Mouse (Mus musculus) cerebellum, adult 2 months (tissue): ENCODE data around the gene Plxna2. TPM values are rescaled to one million over a fixed set of nuclear protein-coding genes. Genes with fewer than 3 reads are reported as not detected.

Experiments used
- DNase-seq, 2 experiments: peaks; one replicate each; pipeline ENCODE4 v3.0.0; 2021
- H3K27ac ChIP-seq: fragments of 200-500 bp; 2 replicates; pipeline ENCODE4 v1.5.1; 2012; ENCODE audit warnings: low read length, control low read depth, inconsistent platforms; ENCODE audit not compliant: insufficient read depth
- H3K27me3 ChIP-seq: fragments of 200-500 bp; 2 replicates; pipeline ENCODE4 v1.6.1; 2012; ENCODE audit warnings: inconsistent platforms, mild to moderate bottlenecking, low read length, moderate library complexity; ENCODE audit not compliant: control insufficient read depth, insufficient read depth
- H3K4me1 ChIP-seq: fragments of 200-500 bp; 2 replicates; pipeline ENCODE4 v1.6.1; 2011; ENCODE audit warnings: low read length; ENCODE audit not compliant: control insufficient read depth, insufficient read depth
- H3K4me3 ChIP-seq: fragments of 200-500 bp; replicated peaks from 2 replicates; pipeline ENCODE3; 2011; ENCODE audit warnings: mild to moderate bottlenecking, low read depth, low read length, control low read depth; ENCODE audit not compliant: insufficient read depth
- CTCF ChIP-seq: fragments of 200-500 bp; IDR thresholded peaks from 2 replicates; pipeline ENCODE4 v1.5.1; 2011; ENCODE audit warnings: low read depth, mild to moderate bottlenecking, control low read depth, low read length, moderate library complexity, borderline replicate concordance; ENCODE audit not compliant: insufficient read depth
- POLR2A ChIP-seq: fragments of 200-500 bp; IDR thresholded peaks from 2 replicates; pipeline ENCODE4 v1.6.1; 2011; ENCODE audit warnings: low read length, control low read depth, borderline replicate concordance; ENCODE audit not compliant: insufficient read depth
- WGBS: fragments of 180-500 bp; shearing (Covaris S2); methylation state at CpG from one replicate; pipeline ENCODE4 v1.1.7; 2018; 5-methylcytosine and 5-hydroxymethylcytosine counted together
- polyA plus RNA-seq: library from polyadenylated mRNA; depleted of rRNA; stranded (reverse); fragments of >200 nt; gene quantifications from 2 replicates; pipeline ENCODE4 v1.2.3, GENCODE M21; 2012

Plxna2 gene
- polyA plus RNA-seq, 1 experiment, result 18.0 TPM

DNA sequence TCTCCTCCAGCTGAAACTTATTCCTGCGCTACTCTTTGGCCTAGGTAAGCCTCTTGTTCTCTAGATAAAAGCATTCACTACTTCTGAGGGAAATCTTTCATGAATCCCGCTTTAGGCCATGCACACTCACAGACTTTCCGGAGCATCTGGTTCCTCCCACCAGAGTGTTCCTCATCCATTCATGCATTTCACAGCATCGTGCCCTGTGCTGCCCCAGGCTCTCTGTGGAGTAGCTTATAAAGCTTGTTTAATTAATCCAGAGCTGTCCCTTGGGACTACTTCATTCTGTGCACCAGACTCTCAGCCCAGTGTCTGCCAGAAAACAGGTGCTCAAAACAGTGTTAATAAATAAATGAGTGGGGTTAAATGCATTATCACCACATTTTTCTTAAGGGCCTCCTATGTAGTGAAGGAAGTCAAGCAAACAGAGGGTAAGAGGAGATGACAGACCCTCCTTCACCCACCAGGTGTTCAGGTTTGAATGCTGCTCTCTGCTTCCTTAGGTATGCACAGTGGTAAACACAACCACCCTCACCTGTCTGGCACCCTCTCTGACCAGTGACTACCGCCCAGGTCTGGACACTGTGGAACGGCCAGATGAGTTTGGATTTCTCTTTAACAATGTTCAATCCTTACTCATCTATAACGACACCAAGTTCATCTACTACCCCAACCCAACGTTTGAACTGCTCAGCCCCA is 175.4 kb downstream of the Plxna2 start:
- Histone ChIP-seq H3K4me1 (no peaks in the 10 kb centered on the region), H3K27ac (no peak overlapping the region), H3K27me3 (no peaks in the 10 kb centered on the region), H3K4me3 (no peak overlapping the region)
- no peak for TF ChIP-seq CTCF
- no peak for TF ChIP-seq POLR2A
- 74% methylated on average over 8 of the region's 8 CpGs for WGBS
- DNase-seq, result no peak

DNA sequence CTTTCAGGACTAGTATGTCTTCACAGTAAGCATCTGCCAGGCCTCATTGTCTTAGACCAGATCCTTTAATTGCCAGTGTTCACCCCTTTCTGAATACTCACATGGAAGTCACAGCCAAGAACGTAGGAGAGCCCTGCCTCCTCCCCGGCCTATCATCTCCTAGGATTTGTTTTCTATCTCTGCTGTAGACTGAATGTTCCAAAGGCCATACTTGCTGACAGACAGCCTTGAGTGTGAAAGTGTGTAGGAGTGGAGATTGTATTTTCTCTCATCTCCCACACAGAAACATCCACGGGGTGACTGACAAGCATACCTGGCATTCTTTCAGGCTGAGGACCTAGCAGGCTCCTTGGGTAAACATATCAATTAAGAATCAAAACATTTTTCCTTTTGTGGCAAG is 177.3 kb downstream of the Plxna2 start:
- WGBS, result 81% methylated on average over 3 of the region's 3 CpGs
- no peak for DNase-seq
- TF ChIP-seq CTCF, result no peak
- TF ChIP-seq POLR2A, result no peak

DNA sequence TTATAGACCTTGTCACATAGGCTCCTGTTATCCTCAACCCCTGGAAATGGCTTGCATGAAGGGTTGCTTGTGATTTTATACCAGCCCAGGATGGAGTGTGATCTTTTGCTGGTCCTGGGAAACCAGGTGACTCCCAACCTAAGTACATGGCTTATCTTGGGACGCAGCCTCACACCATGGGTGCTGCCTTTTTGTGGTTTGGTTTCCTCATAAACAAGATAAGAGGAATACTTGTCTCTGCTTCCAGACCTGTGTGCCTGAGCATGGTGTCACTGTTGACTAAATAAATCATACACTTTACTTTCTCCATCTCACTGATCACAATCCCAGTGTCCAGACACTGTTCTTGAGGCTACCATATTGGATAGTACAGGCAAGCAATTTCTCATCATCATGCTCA is 179.8 kb downstream of the Plxna2 start:
- WGBS, result 95% methylated on average over 1 of the region's 1 CpGs

More for the DNA sequence above, 177.3 kb downstream of the Plxna2 start:
- Histone ChIP-seq H3K27me3 (no peaks in the 10 kb centered on the region), H3K27ac (no peak overlapping the region), H3K4me1 (no peaks in the 10 kb centered on the region), H3K4me3 (no peak overlapping the region)

DNA sequence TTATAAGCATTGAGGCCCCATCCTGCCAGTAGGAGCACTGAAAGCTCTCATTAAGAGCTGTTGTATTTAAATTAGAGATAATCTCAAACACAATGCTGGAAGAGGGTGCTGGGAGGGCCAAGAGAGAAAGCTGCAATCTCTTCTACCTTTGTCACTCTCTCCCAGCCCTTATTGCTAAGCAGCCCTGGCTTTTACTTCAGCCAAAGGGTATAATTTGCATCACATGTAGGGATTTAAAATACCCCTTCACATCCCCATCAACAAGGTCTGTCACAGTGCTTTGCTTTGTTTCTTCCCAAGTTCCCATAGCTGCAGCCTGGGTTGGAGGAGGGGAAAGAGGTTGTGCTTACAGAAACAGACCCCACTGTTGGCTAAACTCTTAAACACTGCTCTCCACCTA is 180.5 kb downstream of the Plxna2 start:
- no peak for DNase-seq
- Histone ChIP-seq H3K27me3 (no peaks in the 10 kb centered on the region), H3K4me1 (no peaks in the 10 kb centered on the region), H3K27ac (no peak overlapping the region), H3K4me3 (no peak overlapping the region)
- TF ChIP-seq CTCF (no peak), POLR2A (no peak)

More for the DNA sequence above, 179.8 kb downstream of the Plxna2 start:
- H3K27ac ChIP-seq, result no peak overlapping the region
- no peaks in the 10 kb centered on the region for H3K4me1 ChIP-seq
- no peak overlapping the region for H3K4me3 ChIP-seq
- TF ChIP-seq CTCF (no peak), POLR2A (no peak)
- no peak for DNase-seq
- no peaks in the 10 kb centered on the region for H3K27me3 ChIP-seq

GRCm38 (mm10) chr1:194808261-194808660 is 190.2 kb downstream of the Plxna2 start:
- Histone ChIP-seq H3K4me1 (no peaks in the 10 kb centered on the region; the same call in 1 of the 2 replicates), H3K4me3 (no peak overlapping the region), H3K27me3 (no peaks in the 10 kb centered on the region), H3K27ac (no peak overlapping the region)
- TF ChIP-seq CTCF (no peak), POLR2A (no peak)
- DNase-seq, result no peak

GRCm38 (mm10) chr1:194808681-194809080 is 190.7 kb downstream of the Plxna2 start:
- Histone ChIP-seq H3K4me1 (no peaks in the 10 kb centered on the region; the same call in 1 of the 2 replicates), H3K4me3 (no peak overlapping the region), H3K27ac (no peak overlapping the region), H3K27me3 (no peaks in the 10 kb centered on the region)
- TF ChIP-seq POLR2A, result no peak
- no peak for TF ChIP-seq CTCF
- DNase-seq, result no peak

- no peaks in the 10 kb centered on the region for H3K27me3 ChIP-seq
- DNase-seq, result no peak
- TF ChIP-seq CTCF (no peak), POLR2A (no peak)
- H3K27ac ChIP-seq, result no peak overlapping the region
- H3K4me1 ChIP-seq, result no peaks in the 10 kb centered on the region; the same call in 1 of the 2 replicates
- no peak overlapping the region for H3K4me3 ChIP-seq
These were observed 191.6 kb downstream of the Plxna2 start for GRCm38 (mm10) chr1:194809600-194809999.

DNA sequence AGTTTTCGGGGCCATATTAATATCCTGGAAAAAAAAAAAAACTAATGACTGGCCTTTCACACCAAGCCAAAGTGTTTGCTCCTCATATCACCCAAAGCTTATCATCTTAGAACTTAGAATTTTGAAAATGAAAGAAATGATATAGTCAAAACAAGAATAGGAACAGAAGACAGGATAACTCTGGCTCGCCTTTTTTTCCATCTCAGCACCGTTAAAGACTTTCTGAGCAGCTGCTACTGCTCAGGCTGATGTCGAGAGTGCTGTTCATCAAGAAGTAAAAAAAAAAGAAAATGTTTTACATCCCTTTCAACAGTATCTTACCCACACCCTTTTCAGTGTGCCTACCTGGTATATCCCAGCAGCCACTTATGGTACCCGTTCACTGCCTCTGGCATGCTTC is 196.2 kb downstream of the Plxna2 start:
- TF ChIP-seq POLR2A (no peak), CTCF (no peak)
- 88% methylated on average over 5 of the region's 5 CpGs for WGBS
- DNase-seq, result no peak
- no peaks in the 10 kb centered on the region for H3K27me3 ChIP-seq
- H3K4me3 ChIP-seq, result no peak overlapping the region
- H3K27ac ChIP-seq, result no peak overlapping the region
- H3K4me1 ChIP-seq, result no peaks in the 10 kb centered on the region
